Mouse (Mus musculus) bone marrow macrophage, adult 2 months (primary cell): ENCODE measurements around the gene Gba.

ENCODE experiments used
- CTCF ChIP-seq: IDR thresholded peaks from 2 replicates; pipeline ENCODE4 v1.5.1; 2012; ENCODE audit warnings: low read depth, mild to moderate bottlenecking, low read length, moderate library complexity
- POLR2A ChIP-seq: IDR thresholded peaks from 2 replicates; pipeline ENCODE4 v1.6.1; 2012; ENCODE audit warnings: mild to moderate bottlenecking, low read depth, low read length, borderline replicate concordance

DNA sequence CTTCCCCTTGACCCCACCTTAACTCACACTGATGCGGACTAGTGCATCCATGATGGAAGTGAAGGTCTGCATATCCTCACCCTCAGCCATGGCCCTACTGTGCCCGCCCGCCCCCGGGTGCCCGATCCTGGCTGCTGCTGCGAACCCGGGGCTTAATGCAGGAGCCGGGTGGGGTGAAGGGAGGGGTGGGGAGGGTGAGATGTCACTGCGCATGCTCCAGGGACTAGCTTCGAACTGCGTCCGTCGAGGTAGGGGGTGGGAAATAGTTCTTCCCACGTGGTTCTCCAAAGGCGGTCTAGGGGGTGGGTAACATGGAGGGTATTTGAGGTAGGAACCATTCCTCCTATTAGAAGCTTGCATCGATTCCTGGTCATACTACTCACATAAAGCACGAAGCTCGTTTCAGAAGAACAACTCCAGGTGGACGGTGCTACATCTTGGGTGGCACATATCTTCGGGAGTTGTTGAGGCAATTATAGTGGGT lies 43.0 kb downstream of the Gba start, which contains the start of gene Krtcap2:
- no peak for TF ChIP-seq POLR2A
- TF ChIP-seq CTCF = 0 out of 2 replicates have a peak, but pooled peaks have one; percentile 0
